Comparison of ENCODE assay signal across 8 mouse cellular contexts in the genomic region with DNA sequence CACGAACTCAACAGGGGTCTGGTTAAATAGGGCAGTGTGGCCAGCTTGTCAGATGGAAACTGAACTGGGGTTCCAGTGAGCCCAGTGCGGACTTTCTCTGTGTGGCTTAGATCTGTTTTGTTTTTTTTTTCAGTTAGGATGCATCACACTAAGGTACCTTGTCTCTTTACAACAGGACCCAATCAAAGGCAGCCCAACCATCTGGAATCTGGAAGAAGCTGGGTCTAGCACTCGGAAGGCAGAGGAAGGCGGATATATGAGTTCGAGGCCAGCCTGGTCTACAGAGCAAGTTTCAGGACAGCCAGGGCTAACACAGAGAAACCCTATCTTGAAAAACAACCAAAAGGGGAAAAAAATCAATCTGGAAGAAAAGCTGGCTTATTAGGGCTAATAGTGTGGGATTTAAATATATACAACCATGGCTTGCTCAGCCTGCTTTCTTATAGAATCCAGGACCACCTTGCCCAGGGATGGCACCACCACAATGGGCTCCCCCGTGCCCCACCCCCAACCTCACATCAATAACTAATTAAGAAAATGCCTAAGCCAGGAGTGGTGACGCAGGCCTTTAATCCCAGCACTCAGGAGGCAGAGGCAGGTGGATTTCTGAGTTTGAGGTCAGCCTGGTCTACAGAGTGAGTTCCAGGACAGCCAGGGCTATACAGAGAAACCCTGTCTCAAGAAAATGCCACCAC. TPM values are rescaled to one million over a fixed set of nuclear protein-coding genes. Genes with fewer than 3 reads are reported as not detected.
A peak's percentile ranks its signal among the peaks of the same experiment; 100 is the strongest.
DNase-seq lines count a peak whose midpoint lies in the region; ATAC-seq lines count a peak whose summit lies in the region.

No protein-coding gene starts in this region.

- peaks cover 17% of the 10 kb centered on the region for H3K36me3 ChIP-seq in heart, embryonic 12.5 days
- H3K36me3 ChIP-seq in hindbrain, embryonic 13.5 days: peaks cover 8% of the 10 kb centered on the region
- H3K36me3 ChIP-seq in midbrain, embryonic 13.5 days: peaks cover 4% of the 10 kb centered on the region

- peaks cover 49% of the 10 kb centered on the region for H3K4me1 ChIP-seq in heart, embryonic 12.5 days (replicated peaks)
- peaks cover 10% of the 10 kb centered on the region; the same call in 1 of the 2 replicates for H3K4me1 ChIP-seq in brown adipose tissue, adult 24 weeks (ENCODE audit: control insufficient read depth, insufficient read depth, insufficient read length, low read length)
- H3K4me1 ChIP-seq in hindbrain, embryonic 13.5 days (replicated peaks): peaks cover 40% of the 10 kb centered on the region
- H3K4me1 ChIP-seq in midbrain, embryonic 13.5 days (replicated peaks): peaks cover 42% of the 10 kb centered on the region

- ATAC-seq in heart, embryonic 12.5 days (ENCODE audit: insufficient number of reproducible peaks, low FRiP score): no peak
- ATAC-seq in hindbrain, embryonic 13.5 days (ENCODE audit: low FRiP score): no peak
- ATAC-seq in midbrain, embryonic 13.5 days: no peak

- DNase-seq in heart, postnatal 4 days: no peak
- DNase-seq in ovary, postnatal 14 days (ENCODE audit: low spot score): no peak
- no peak for DNase-seq in embryo, embryonic 10 days (ENCODE audit: low spot score)
- no peak for DNase-seq in cerebellum, postnatal 14 days

- H3K27me3 ChIP-seq in heart, embryonic 12.5 days (replicated peaks): no peaks in the 10 kb centered on the region
- H3K27me3 ChIP-seq in hindbrain, embryonic 13.5 days: peaks cover 3% of the 10 kb centered on the region; the same call in 1 of the 2 replicates
- H3K27me3 ChIP-seq in midbrain, embryonic 13.5 days: peaks cover 4% of the 10 kb centered on the region

- 81% methylated on average over 7 of the region's 7 CpGs for WGBS in heart, embryonic 12.5 days
- 77% methylated on average over 7 of the region's 7 CpGs for WGBS in hindbrain, embryonic 13.5 days
- 75% methylated on average over 7 of the region's 7 CpGs for WGBS in midbrain, embryonic 13.5 days

- peak overlapping the region; percentile 58; the same call in 1 of the 2 replicates for H3K4me3 ChIP-seq in heart, embryonic 12.5 days
- peak overlapping the region; percentile 43 for H3K4me3 ChIP-seq in brown adipose tissue, adult 24 weeks (ENCODE audit: insufficient read depth, low read depth, low read length)
- H3K4me3 ChIP-seq in hindbrain, embryonic 13.5 days: 0 out of 2 replicates have a peak overlapping the region, but pooled peaks have one; percentile 44
- H3K4me3 ChIP-seq in midbrain, embryonic 13.5 days (replicated peaks): no peak overlapping the region

- H3K4me2 ChIP-seq in heart, embryonic 12.5 days: peak overlapping the region; percentile 83
- peak overlapping the region; percentile 63 for H3K4me2 ChIP-seq in hindbrain, embryonic 13.5 days
- H3K4me2 ChIP-seq in midbrain, embryonic 13.5 days (replicated peaks): peak overlapping the region; percentile 64

- peak overlapping the region; percentile 96 for H3K27ac ChIP-seq in heart, embryonic 12.5 days (ENCODE audit: poor library complexity, severe bottlenecking)
- H3K27ac ChIP-seq in brown adipose tissue, adult 24 weeks (replicated peaks; ENCODE audit: low read depth, low read length): peak overlapping the region; percentile 79
- peak overlapping the region; percentile 84 for H3K27ac ChIP-seq in hindbrain, embryonic 13.5 days
- peak overlapping the region; percentile 64 for H3K27ac ChIP-seq in midbrain, embryonic 13.5 days

- 0 out of 2 replicates have a peak overlapping the region, but pooled peaks have one; percentile 5 for H3K9ac ChIP-seq in heart, embryonic 12.5 days
- peak overlapping the region; percentile 43; the same call in 1 of the 2 replicates for H3K9ac ChIP-seq in hindbrain, embryonic 13.5 days
- no peak overlapping the region for H3K9ac ChIP-seq in midbrain, embryonic 13.5 days (replicated peaks)

- H3K9me3 ChIP-seq in heart, embryonic 12.5 days (replicated peaks): no peaks in the 10 kb centered on the region
- H3K9me3 ChIP-seq in hindbrain, embryonic 13.5 days: no peaks in the 10 kb centered on the region
- no peaks in the 10 kb centered on the region for H3K9me3 ChIP-seq in midbrain, embryonic 13.5 days

RNA-seq across cellular contexts. Expression of a gene that starts 1.9 kb away (rescaled TPM):
- 8.7 and 9.1 TPM in 2 replicates for polyA plus RNA-seq in heart, embryonic 12.5 days (2016; fragmentation: Nextera tagmentation; extraction: Ambion mirVana)
- total RNA-seq in heart, postnatal 4 days (2021): 1 to 10 TPM; 3.5 to 4.4 TPM
- polyA plus RNA-seq in brown adipose tissue, adult 24 weeks (2012; ENCODE audit: insufficient read depth, insufficient read length, missing spikeins): 5.1 and 7.3 TPM in 2 replicates
- polyA plus RNA-seq in hindbrain, embryonic 13.5 days (2015; fragmentation: Nextera tagmentation; extraction: Ambion mirVana): 7.8 and 8.4 TPM in 2 replicates
- 7.7 and 8.2 TPM in 2 replicates for polyA plus RNA-seq in midbrain, embryonic 13.5 days (2015; fragmentation: Nextera tagmentation; extraction: Ambion mirVana)

RNA-seq across cellular contexts. Expression of a gene that starts 7.5 kb away (rescaled TPM):
- polyA plus RNA-seq in heart, embryonic 12.5 days (2016; fragmentation: Nextera tagmentation; extraction: Ambion mirVana): 1,356 and 1,406 TPM in 2 replicates
- total RNA-seq in heart, postnatal 4 days (2021): 100 to 1,000 TPM; 977 to 982 TPM
- polyA plus RNA-seq in brown adipose tissue, adult 24 weeks (2012; ENCODE audit: insufficient read depth, insufficient read length, missing spikeins): 519 and 573 TPM in 2 replicates
- 361 and 374 TPM in 2 replicates for polyA plus RNA-seq in hindbrain, embryonic 13.5 days (2015; fragmentation: Nextera tagmentation; extraction: Ambion mirVana)
- polyA plus RNA-seq in midbrain, embryonic 13.5 days (2015; fragmentation: Nextera tagmentation; extraction: Ambion mirVana): 329 and 343 TPM in 2 replicates

RNA-seq across cellular contexts. Expression of a gene that starts 22.7 kb away (rescaled TPM):
- polyA plus RNA-seq in heart, embryonic 12.5 days (2016; fragmentation: Nextera tagmentation; extraction: Ambion mirVana): 119 and 121 TPM in 2 replicates
- 100 to 1,000 TPM; 102 to 104 TPM for total RNA-seq in heart, postnatal 4 days (2021)
- 35.8 and 39.4 TPM in 2 replicates for polyA plus RNA-seq in brown adipose tissue, adult 24 weeks (2012; ENCODE audit: insufficient read depth, insufficient read length, missing spikeins)
- polyA plus RNA-seq in hindbrain, embryonic 13.5 days (2015; fragmentation: Nextera tagmentation; extraction: Ambion mirVana): 189 and 200 TPM in 2 replicates
- polyA plus RNA-seq in midbrain, embryonic 13.5 days (2015; fragmentation: Nextera tagmentation; extraction: Ambion mirVana): 202 and 204 TPM in 2 replicates

RNA-seq across cellular contexts. Expression of a gene that starts 22.8 kb away (rescaled TPM):
- 105 and 121 TPM in 2 replicates for polyA plus RNA-seq in heart, embryonic 12.5 days (2016; fragmentation: Nextera tagmentation; extraction: Ambion mirVana)
- total RNA-seq in heart, postnatal 4 days (2021): 10 to 100 TPM; 77.8 to 82.6 TPM
- 2.4 TPM in 1 of 2 replicates, not detected in the other for polyA plus RNA-seq in brown adipose tissue, adult 24 weeks (2012; ENCODE audit: insufficient read depth, insufficient read length, missing spikeins)
- 42.6 and 51.2 TPM in 2 replicates for polyA plus RNA-seq in hindbrain, embryonic 13.5 days (2015; fragmentation: Nextera tagmentation; extraction: Ambion mirVana)
- 82.7 and 89.5 TPM in 2 replicates for polyA plus RNA-seq in midbrain, embryonic 13.5 days (2015; fragmentation: Nextera tagmentation; extraction: Ambion mirVana)

RNA-seq across cellular contexts. Expression of a gene that starts 27.1 kb away (rescaled TPM):
- 0.55 TPM in 1 of 2 replicates, not detected in the other for polyA plus RNA-seq in heart, embryonic 12.5 days (2016; fragmentation: Nextera tagmentation; extraction: Ambion mirVana)
- total RNA-seq in heart, postnatal 4 days (2021): under 1 TPM in 1 of 2 experiments, not detected in 1; 0.52 TPM
- polyA plus RNA-seq in brown adipose tissue, adult 24 weeks (2012; ENCODE audit: insufficient read depth, insufficient read length, missing spikeins): not detected in 2 replicates
- polyA plus RNA-seq in hindbrain, embryonic 13.5 days (2015; fragmentation: Nextera tagmentation; extraction: Ambion mirVana): 4.0 and 6.3 TPM in 2 replicates
- 2.3 and 4.3 TPM in 2 replicates for polyA plus RNA-seq in midbrain, embryonic 13.5 days (2015; fragmentation: Nextera tagmentation; extraction: Ambion mirVana)
